Mouse (Mus musculus) heart, embryonic 15.5 days (tissue): ENCODE results near the gene Tet3. TPM values are rescaled to one million over a fixed set of nuclear protein-coding genes. Genes with fewer than 3 reads are reported as not detected.
A peak's percentile ranks its signal among the peaks of the same experiment; 100 is the strongest.

Experiments
- ATAC-seq: fragments of 200-750 bp; cut with Nextera tagmentation; replicated peaks from 2 replicates; pipeline ENCODE4 v1.8.0; 2017; ENCODE audit warnings: low read depth, moderate TSS enrichment; ENCODE audit not compliant: insufficient number of reproducible peaks, insufficient read depth, low FRiP score
- H3K27ac ChIP-seq: fragments of 300-500 bp; sonication (generic); 2 replicates; pipeline ENCODE4 v1.5.1; 2015; ENCODE audit warnings: mild to moderate bottlenecking, inconsistent platforms
- H3K27me3 ChIP-seq: fragments of 300-500 bp; sonication (generic); 2 replicates; pipeline ENCODE4 v1.6.1; 2015; ENCODE audit warnings: inconsistent platforms
- H3K36me3 ChIP-seq: fragments of 300-500 bp; sonication (generic); 2 replicates; pipeline ENCODE4 v1.6.1; 2015; ENCODE audit warnings: mild to moderate bottlenecking, inconsistent platforms
- H3K4me1 ChIP-seq: fragments of 300-500 bp; sonication (generic); replicated peaks from 2 replicates; pipeline ENCODE4 v1.6.1; 2015; ENCODE audit warnings: inconsistent platforms
- H3K4me2 ChIP-seq: fragments of 300-500 bp; sonication (generic); 2 replicates; pipeline ENCODE4 v1.6.1; 2015; ENCODE audit warnings: inconsistent platforms, mild to moderate bottlenecking, moderate library complexity
- H3K4me3 ChIP-seq: fragments of 300-500 bp; sonication (generic); 2 replicates; pipeline ENCODE4 v1.5.1; 2015; ENCODE audit warnings: mild to moderate bottlenecking, inconsistent platforms
- H3K9ac ChIP-seq: fragments of 300-500 bp; sonication (generic); 2 replicates; pipeline ENCODE4 v1.6.1; 2015; ENCODE audit warnings: mild to moderate bottlenecking, inconsistent platforms
- H3K9me3 ChIP-seq: fragments of 300-500 bp; sonication (generic); replicated peaks from 2 replicates; pipeline ENCODE4 v1.6.1; 2016; ENCODE audit warnings: inconsistent platforms
- WGBS: fragments of 180-500 bp; shearing (Covaris S2); methylation state at CpG from one replicate; pipeline ENCODE4 v1.1.7; 2015; ENCODE audit warnings: mixed read lengths; 5-methylcytosine and 5-hydroxymethylcytosine counted together
- polyA plus RNA-seq: library from polyadenylated mRNA; unstranded; fragments of >200 nt; fragmentation: Nextera tagmentation; extraction: Ambion mirVana; gene quantifications from 2 replicates; pipeline ENCODE4 v1.2.1, GENCODE M21; 2015

The Tet3 gene
- polyA plus RNA-seq, 1 experiment from 2014 or later: 26.2 TPM

DNA sequence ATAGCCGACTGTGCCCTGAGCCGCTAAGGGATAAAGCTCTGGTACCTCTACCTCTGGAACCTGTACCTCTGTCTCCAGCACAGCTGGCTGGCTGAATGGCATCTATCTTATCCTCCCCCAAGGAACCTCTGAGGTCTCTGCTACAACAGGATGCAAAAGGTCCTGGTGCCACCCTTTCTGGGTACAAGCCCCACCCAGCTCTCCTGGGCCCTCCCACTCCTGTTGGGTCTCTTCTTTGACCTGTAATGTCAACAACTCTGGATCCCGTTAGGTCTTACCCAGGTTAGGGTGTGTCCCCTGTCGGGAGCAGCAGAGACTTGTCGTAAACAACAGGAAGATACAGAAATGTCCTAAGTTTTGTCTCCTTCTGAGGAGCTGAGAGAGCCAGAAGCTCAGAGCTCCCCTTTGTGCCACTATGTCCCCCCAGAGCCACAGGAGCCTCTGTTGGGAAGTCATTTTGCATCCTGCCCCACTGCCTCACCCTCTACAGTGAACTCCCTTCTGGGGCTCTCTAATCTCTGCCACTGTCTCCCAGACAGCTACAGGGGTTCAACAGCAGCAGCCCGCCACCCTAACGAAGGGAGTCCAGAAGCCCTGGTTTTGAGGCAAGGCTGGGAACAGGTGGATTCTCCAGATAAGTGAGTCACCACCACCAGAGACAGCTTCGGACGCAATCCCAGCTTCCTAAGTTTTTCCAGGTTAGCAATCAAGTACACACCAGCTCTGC is 47.1 kb downstream of the Tet3 start:
- Histone ChIP-seq H3K4me3 (no peak overlapping the region), H3K27me3 (no peaks in the 10 kb centered on the region), H3K4me2 (no peak overlapping the region), H3K27ac (no peak overlapping the region), H3K36me3 (no peaks in the 10 kb centered on the region), H3K9ac (no peak overlapping the region), H3K9me3 (no peaks in the 10 kb centered on the region), H3K4me1 (peaks cover 71% of the 10 kb centered on the region)
- WGBS: 79% methylated on average over 9 of the region's 9 CpGs
- no peak; the same call in 1 of the 2 replicates for ATAC-seq

DNA sequence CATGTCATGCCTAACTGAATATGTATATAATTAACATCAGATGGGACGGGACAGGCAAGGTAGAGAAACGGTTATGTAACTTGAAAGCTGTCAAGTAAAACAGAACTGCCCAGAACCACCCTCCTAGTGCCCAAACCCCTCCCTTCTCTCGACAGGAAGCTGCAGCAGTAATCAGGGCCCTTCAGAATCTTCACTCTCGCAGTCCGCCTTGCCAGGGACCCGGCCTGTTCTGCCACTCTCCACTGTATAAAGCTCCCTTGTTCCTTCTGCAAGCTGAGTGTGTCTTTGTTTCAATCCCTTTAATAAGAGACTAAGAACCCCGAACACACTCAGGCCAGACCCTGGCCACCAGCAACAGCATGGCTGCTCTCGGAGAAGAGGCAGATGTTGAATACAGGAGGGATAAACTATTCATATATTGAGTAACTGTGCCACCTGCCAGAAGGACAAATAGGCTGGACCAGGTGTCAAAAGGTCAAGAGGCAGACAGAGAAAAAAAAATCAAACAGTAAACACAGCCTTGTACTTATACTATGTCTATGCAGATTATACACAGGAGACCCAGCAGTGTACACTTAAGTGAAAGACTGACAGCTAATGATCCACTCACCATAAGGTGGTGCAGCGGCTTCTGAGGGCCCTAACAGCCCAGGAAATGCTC is 48.7 kb downstream of the Tet3 start:
- WGBS: 56% methylated on average over 9 of the region's 9 CpGs
- Histone ChIP-seq H3K9ac (no peak overlapping the region), H3K9me3 (no peaks in the 10 kb centered on the region), H3K36me3 (no peaks in the 10 kb centered on the region), H3K4me1 (peaks cover 61% of the 10 kb centered on the region), H3K4me2 (no peak overlapping the region), H3K27ac (0 out of 2 replicates have a peak overlapping the region, but pooled peaks have one; percentile 17), H3K4me3 (no peak overlapping the region), H3K27me3 (no peaks in the 10 kb centered on the region)
- no peak for ATAC-seq

DNA sequence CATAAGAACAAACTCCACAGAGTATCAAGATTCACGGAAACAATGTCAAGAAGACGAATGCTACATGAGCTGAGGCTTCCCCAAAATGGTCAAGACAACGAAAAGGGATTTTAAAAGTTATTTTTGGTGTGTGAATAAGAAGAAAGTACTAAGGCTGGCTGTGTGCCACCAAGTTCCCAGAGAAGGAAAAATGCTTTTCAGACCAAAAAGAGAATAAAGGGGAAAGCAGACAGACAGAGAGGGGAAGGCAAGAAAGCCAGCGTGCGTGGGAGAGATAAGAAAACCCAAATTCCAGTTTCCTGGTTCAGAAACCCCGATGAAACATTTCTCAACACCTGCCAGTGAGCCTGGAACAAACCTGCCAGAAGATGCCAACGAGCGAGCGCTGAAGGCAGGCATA is 50.4 kb downstream of the Tet3 start:
- 67% methylated on average over 9 of the region's 9 CpGs for WGBS
- H3K4me2 ChIP-seq: no peak overlapping the region
- peaks cover 47% of the 10 kb centered on the region for H3K4me1 ChIP-seq
- H3K27ac ChIP-seq: peak overlapping the region; percentile 48
- H3K27me3 ChIP-seq: no peaks in the 10 kb centered on the region
- no peak overlapping the region for H3K4me3 ChIP-seq
- H3K36me3 ChIP-seq: peaks cover 15% of the 10 kb centered on the region
- no peak overlapping the region for H3K9ac ChIP-seq
- ATAC-seq: no peak
- no peaks in the 10 kb centered on the region for H3K9me3 ChIP-seq

DNA sequence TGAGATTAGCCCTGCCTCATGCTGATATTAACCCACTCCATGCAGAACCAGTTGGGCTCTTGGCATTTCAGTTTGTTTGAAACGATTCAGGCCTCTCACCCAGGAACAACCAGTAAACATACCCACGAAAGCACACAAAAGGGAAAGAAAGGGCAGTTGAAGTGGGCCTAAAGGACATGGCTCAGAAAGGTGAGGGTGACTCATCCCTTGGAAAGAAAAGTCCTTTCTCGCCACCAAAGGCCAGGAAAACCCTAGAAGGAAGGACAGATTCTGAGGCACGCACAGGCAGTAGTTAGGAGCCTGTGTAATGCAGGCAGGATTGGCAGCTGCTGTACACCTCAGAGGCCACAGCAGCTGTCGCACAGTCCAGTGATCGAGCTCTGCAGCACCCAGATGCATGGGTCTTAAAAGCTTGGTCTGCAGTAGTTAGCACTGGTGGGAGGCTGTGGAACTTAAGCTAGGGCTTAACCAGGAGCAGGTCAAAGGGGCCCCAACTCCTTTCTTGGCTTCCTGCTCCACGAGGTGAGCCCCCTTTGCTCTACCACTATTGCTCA is 53.3 kb downstream of the Tet3 start:
- ATAC-seq: no peak
- WGBS: 77% methylated on average over 7 of the region's 7 CpGs
- no peak overlapping the region for H3K9ac ChIP-seq
- no peak overlapping the region for H3K4me3 ChIP-seq
- peaks cover 19% of the 10 kb centered on the region for H3K4me1 ChIP-seq
- H3K36me3 ChIP-seq: peaks cover 42% of the 10 kb centered on the region
- H3K27ac ChIP-seq: no peak overlapping the region
- no peak overlapping the region for H3K4me2 ChIP-seq
- H3K9me3 ChIP-seq: no peaks in the 10 kb centered on the region
- no peaks in the 10 kb centered on the region for H3K27me3 ChIP-seq

DNA sequence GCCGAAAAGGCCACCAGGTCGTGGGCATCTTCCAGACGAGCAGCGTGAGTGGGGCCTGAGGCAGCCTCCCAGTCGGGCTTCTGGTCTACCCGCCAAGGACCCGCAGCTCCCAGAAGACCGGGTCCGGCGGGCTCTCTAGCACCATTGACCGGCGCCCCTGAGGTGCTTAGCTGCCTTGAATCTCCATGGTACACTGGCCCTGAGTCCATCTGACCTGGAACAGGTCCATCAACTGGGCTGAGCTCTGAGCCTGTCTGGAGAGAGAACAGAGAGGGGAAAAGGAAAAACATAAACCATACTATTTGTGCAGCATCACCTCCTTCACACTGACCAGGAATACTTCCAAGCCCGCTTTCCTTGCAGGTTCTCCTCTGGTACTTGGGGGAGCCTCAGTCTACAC is 54.3 kb downstream of the Tet3 start:
- Histone ChIP-seq H3K9me3 (no peaks in the 10 kb centered on the region), H3K4me2 (no peak overlapping the region), H3K4me3 (no peak overlapping the region), H3K36me3 (peaks cover 42% of the 10 kb centered on the region), H3K27ac (no peak overlapping the region), H3K9ac (no peak overlapping the region), H3K27me3 (no peaks in the 10 kb centered on the region), H3K4me1 (peaks cover 10% of the 10 kb centered on the region)
- 96% methylated on average over 13 of the region's 13 CpGs for WGBS
- no peak for ATAC-seq

DNA sequence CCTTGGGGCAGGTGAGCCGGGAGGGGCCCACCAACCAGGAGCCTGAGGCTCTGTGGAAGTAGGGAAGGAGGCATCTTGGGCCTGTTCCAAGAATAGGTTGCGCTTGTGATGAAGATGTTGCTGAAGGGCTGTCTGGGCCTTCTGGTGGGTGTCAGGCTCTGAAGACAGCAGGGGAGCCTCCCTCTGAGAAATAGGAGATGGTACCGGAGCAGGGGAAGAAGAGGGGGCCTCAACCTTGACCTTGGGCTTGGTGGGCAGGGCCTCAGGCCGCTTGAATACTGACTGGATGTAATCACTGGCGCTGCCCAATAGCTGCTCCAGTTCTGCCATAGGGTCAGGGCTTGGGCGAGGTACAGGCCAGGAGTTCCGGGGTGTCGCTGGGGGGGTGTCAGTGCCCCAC is 55.4 kb downstream of the Tet3 start:
- 92% methylated on average over 8 of the region's 8 CpGs for WGBS
- no peaks in the 10 kb centered on the region for H3K27me3 ChIP-seq
- H3K36me3 ChIP-seq: peaks cover 42% of the 10 kb centered on the region
- H3K4me2 ChIP-seq: no peak overlapping the region
- no peaks in the 10 kb centered on the region for H3K9me3 ChIP-seq
- peaks cover 6% of the 10 kb centered on the region for H3K4me1 ChIP-seq
- ATAC-seq: no peak
- no peak overlapping the region for H3K9ac ChIP-seq
- no peak overlapping the region for H3K4me3 ChIP-seq
- no peak overlapping the region for H3K27ac ChIP-seq

DNA sequence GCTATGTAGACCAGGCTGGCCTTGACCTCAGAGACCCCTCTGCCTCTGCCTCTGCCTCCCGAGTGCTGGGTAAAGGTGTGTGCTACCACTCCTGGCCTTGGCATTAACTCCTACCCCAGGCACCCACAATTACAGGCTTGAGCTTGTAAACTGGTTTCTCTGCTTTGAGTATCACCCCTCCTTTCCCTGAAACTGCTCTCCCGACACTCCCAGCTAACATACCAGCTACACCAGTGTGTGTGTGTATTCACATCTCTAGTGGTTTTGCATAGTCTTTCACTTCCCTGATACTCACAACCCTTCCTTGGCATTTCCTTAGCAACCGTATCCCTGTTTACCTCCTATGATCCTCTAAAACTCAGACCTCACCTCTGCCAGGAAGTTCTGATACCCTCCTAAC is 59.1 kb downstream of the Tet3 start:
- Histone ChIP-seq H3K27ac (no peak overlapping the region), H3K4me3 (no peak overlapping the region), H3K9me3 (no peaks in the 10 kb centered on the region), H3K4me1 (no peaks in the 10 kb centered on the region; the same call in 1 of the 2 replicates), H3K27me3 (no peaks in the 10 kb centered on the region), H3K36me3 (peaks cover 67% of the 10 kb centered on the region), H3K9ac (no peak overlapping the region), H3K4me2 (no peak overlapping the region)
- no peak for ATAC-seq
- WGBS: 83% methylated on average over 3 of the region's 3 CpGs

DNA sequence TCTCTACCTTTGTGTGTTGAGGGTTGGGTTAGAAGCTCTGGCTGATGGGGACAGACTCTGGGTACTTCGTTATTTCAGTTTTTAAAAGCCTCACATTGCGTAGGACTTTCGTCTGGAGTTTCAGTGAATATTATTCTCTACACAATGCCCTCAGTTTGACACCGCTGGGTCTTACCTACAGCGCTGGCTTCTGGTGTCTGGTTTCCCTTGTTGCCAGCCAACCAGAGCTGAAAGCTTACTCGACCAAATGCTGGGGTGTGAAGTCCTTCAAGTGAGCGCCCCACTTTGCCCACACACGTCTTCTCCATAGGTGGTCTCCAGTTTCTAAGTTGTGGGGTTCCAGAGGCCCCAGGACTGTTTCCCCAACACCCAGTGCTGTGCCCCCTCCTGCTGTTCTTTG is 61.2 kb downstream of the Tet3 start:
- Histone ChIP-seq H3K4me3 (no peak overlapping the region), H3K9ac (no peak overlapping the region), H3K27ac (no peak overlapping the region), H3K9me3 (no peaks in the 10 kb centered on the region), H3K4me1 (no peaks in the 10 kb centered on the region; the same call in none of the 2 replicates), H3K36me3 (peaks cover 49% of the 10 kb centered on the region), H3K27me3 (no peaks in the 10 kb centered on the region), H3K4me2 (no peak overlapping the region)
- ATAC-seq: no peak
- WGBS: 79% methylated on average over 8 of the region's 8 CpGs

DNA sequence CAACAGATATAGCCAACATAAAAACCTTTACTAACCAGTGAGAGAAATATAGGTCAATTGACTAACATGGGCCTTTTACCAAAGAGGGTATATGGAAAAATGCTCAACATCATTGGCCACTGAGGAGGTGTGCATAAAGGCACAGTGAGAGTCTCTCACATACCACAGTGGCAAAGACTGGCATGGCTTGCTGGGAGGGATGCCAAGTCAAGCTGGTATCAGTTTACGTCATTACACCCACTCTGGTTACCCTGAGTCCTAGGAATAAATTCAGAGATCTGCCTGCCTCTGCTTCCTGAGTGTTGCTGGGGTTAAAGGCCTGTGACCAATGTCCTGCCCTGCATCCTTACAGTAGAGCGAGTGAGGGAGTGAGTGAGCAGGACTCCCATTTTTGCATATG is 62.2 kb downstream of the Tet3 start:
- no peak for ATAC-seq

DNA sequence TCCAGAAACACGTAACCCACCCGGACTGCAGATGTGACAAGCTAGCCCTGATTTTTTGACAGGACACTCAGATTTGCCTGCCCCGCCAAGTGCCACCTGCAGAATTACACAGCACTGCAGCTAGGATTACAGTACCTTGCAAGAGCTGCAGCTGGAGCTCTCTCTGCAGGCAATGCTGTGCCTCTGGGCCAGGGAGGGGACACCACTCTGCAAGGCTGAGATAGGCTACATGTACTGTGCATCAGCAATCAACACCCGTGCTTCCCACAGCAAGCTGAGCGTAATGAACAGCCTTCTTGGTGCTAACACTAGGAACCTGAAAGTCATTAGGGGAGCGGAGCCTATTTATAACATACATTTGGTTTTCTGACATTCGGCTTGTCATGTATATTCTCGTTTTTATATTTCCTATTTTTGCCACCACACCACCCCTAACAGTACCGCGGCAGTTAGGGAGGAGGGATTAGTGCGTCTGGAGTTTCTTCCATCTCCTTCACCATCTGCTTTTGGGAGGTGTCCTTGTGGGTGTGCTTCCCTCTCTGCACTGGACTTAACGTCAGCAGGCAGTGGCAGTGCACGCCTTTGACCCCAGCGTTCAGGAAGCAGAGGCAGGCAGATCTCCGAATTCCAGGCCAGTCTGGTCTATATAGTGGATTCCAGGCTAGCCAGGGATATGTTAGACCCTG is 63.2 kb downstream of the Tet3 start:
- 90% methylated on average over 15 of the region's 15 CpGs for WGBS
- H3K36me3 ChIP-seq: peaks cover 33% of the 10 kb centered on the region

More for the DNA sequence above, 62.2 kb downstream of the Tet3 start:
- H3K4me2 ChIP-seq: no peak overlapping the region
- no peaks in the 10 kb centered on the region for H3K27me3 ChIP-seq
- no peak overlapping the region for H3K9ac ChIP-seq
- H3K4me1 ChIP-seq: peaks cover 7% of the 10 kb centered on the region
- peaks cover 42% of the 10 kb centered on the region for H3K36me3 ChIP-seq
- 79% methylated on average over 2 of the region's 2 CpGs for WGBS
- H3K27ac ChIP-seq: no peak overlapping the region
- no peak overlapping the region for H3K4me3 ChIP-seq
- no peaks in the 10 kb centered on the region for H3K9me3 ChIP-seq

DNA sequence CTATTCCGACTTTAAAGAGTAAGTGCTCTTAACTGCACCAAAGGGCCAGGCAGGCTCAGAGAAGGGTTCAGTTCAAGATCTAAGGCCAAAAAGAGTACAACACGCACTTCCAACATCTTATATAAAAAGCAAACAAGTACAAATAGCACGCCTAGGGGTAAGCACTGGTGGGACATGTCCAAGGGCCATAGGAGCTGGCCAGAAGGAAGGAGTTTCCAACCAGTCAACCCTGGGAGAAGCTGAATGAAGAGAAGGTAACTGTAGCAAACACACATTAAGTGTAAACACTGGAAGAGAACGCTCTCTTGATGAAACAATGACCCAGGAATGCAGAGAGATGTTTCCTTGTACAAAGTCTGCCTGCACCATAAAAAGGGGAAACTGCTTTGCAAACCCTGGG is 64.8 kb downstream of the Tet3 start:
- no peaks in the 10 kb centered on the region for H3K9me3 ChIP-seq
- 90% methylated on average over 4 of the region's 4 CpGs for WGBS
- H3K36me3 ChIP-seq: peaks cover 33% of the 10 kb centered on the region
- no peaks in the 10 kb centered on the region for H3K27me3 ChIP-seq
- no peak overlapping the region for H3K9ac ChIP-seq
- H3K4me2 ChIP-seq: no peak overlapping the region
- no peak overlapping the region for H3K4me3 ChIP-seq
- no peak overlapping the region for H3K27ac ChIP-seq
- peaks cover 7% of the 10 kb centered on the region for H3K4me1 ChIP-seq
- ATAC-seq: no peak

More for the DNA sequence above, 63.2 kb downstream of the Tet3 start:
- H3K4me3 ChIP-seq: no peak overlapping the region
- no peaks in the 10 kb centered on the region for H3K9me3 ChIP-seq
- H3K4me1 ChIP-seq: peaks cover 7% of the 10 kb centered on the region
- no peaks in the 10 kb centered on the region for H3K27me3 ChIP-seq
- ATAC-seq: no peak
- no peak overlapping the region for H3K27ac ChIP-seq
- H3K4me2 ChIP-seq: no peak overlapping the region
- no peak overlapping the region for H3K9ac ChIP-seq
